Mouse (Mus musculus) olfactory bulb, adult 2 months (tissue): ENCODE measurements at regions not wholly inside any gene's neighbourhood (a gene's known extent, or its start where the extent isn't known, plus 50 kb on each side); places are given as distances from the start of the nearest gene placed in this dataset.

ENCODE experiments used
- CTCF ChIP-seq: fragments of 200-500 bp; IDR thresholded peaks from 2 replicates; pipeline ENCODE4 v1.5.1; 2012; ENCODE audit warnings: low read depth, mild to moderate bottlenecking, low read length, moderate library complexity; ENCODE audit not compliant: insufficient read depth
- POLR2A ChIP-seq: fragments of 200-500 bp; IDR thresholded peaks from 2 replicates; pipeline ENCODE4 v1.6.1; 2012; ENCODE audit warnings: mild to moderate bottlenecking, low read depth, low read length, moderate library complexity; ENCODE audit not compliant: insufficient read depth

DNA sequence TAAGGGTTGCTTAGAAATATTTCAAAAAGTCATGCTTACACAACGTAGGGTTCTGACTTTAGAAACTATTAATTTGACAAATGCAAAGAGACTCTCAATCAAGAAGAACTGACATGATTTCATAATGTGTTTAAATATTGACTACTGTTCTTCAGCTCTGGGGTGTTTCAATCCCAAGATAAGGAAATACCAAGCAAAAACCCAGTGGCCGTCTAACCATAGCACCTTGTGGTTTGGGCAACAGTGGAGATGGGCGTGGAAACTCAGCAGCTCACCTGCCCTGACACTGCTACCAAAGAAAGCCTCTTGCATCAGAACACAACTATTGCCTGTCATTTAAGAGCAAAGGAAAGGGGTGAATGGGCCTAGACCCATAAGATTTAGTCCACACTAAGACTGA, 119.9 kb downstream of the Foxa2 start:
- TF ChIP-seq CTCF: no peak
- TF ChIP-seq POLR2A: no peak
